ENCODE assay signal across 8 mouse cellular contexts in the genomic region with DNA sequence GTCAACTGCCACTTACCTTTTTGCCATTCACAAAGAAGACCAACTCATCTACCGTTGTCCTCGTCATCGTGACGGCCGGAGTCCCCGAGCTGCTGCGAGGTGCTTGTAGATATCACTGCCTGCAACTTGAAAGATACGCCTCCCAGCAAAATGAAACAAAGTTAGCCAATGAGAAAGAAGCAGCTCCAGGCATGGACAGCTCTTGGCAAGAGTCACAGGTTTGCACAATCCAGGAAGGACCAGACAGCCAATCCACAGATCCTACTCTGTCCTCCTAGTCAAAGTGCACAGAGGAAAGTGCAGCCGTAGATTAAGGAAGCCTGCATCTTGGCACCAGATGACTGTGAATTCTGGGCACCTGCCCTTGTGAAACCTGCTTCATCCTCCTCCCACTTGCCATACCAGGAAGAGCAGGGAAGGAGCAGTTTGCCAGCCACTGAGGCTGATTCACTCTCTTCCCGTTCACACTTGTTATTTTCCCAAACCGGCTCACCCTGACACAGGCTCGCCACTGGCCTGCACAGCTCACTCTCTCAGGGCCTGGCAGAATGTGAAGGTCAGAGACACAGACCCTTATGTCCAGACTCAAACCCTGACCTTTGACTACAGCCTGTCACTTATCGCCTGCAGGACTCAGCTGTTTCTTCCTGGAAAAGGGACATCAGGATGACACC. TPM values are rescaled to one million over a fixed set of nuclear protein-coding genes. Genes with fewer than 3 reads are reported as not detected.
DNase-seq lines count a peak whose midpoint lies in the region; ATAC-seq and TF ChIP-seq lines count a peak whose summit lies in the region.

Xdh (minus strand) TSS at position 135 of the 674 bp plus-strand sequence.

- H3K9ac ChIP-seq in lung, postnatal 0 days (replicated peaks; ENCODE audit: low read depth): peak within 1 kb of the TSS; percentile 32
- no peak within 1 kb of the TSS for H3K9ac ChIP-seq in hindbrain, embryonic 16.5 days (ENCODE audit: low read depth, low read length)

- H3K9me3 ChIP-seq in lung, postnatal 0 days (ENCODE audit: low read length): no peaks in the 10 kb centered on the region
- H3K9me3 ChIP-seq in hindbrain, embryonic 16.5 days (ENCODE audit: control insufficient read depth, low read length): no peaks in the 10 kb centered on the region

- peaks cover 7% of the 10 kb centered on the region; the same call in 1 of the 2 replicates for H3K4me1 ChIP-seq in lung, postnatal 0 days (ENCODE audit: insufficient read depth, low read depth, low read length)
- H3K4me1 ChIP-seq in hindbrain, embryonic 16.5 days (ENCODE audit: control insufficient read depth, insufficient read depth, low read depth, low read length): no peaks in the 10 kb centered on the region

- intact Hi-C loops in heart, postnatal 14 days (cut with DNase I): loop anchor here (2.0 kb wide), 1 partner anchor 65 kb away; no protein-coding TSS in a partner anchor

- peak; percentile 86 for TF ChIP-seq EP300 in lung, postnatal 0 days (IDR thresholded peaks at IDR 0.05)

- no peaks in the 10 kb centered on the region for H3K27me3 ChIP-seq in lung, postnatal 0 days (replicated peaks; ENCODE audit: insufficient read depth, low read length)
- H3K27me3 ChIP-seq in hindbrain, embryonic 16.5 days (replicated peaks; ENCODE audit: control insufficient read depth, insufficient read depth, low read length): no peaks in the 10 kb centered on the region

- no peak for DNase-seq in layer of hippocampus, adult 8-10 months (ENCODE audit: low spot score in 2 of 2)
- no peak for DNase-seq in layer of hippocampus, postnatal 14 days (ENCODE audit: low spot score in 2 of 2)
- peak in 1 of 2 experiments; percentile 40 for DNase-seq in adrenal gland, postnatal 4 days (ENCODE audit: low spot score in 2 of 2)
- peak; percentile 59 to 68 for DNase-seq in heart, postnatal 14 days
- peak; percentile 97 for DNase-seq in lung, postnatal 0 days (ENCODE audit: low spot score)
- DNase-seq in right cerebral cortex, adult 2 months (ENCODE audit: low spot score in 2 of 2): no peak
- DNase-seq in cerebellum, adult 11-12 months: no peak

- H3K27ac ChIP-seq in lung, postnatal 0 days (ENCODE audit: low read length): peak within 1 kb of the TSS; percentile 88
- no peak within 1 kb of the TSS for H3K27ac ChIP-seq in hindbrain, embryonic 16.5 days (ENCODE audit: low read depth, low read length)

- 26% methylated on average over 13 of the region's 13 CpGs for WGBS in lung, postnatal 0 days
- 84% methylated on average over 13 of the region's 13 CpGs for WGBS in hindbrain, embryonic 16.5 days

- H3K4me2 ChIP-seq in lung, postnatal 0 days (replicated peaks; ENCODE audit: low read depth, low read length): peak within 1 kb of the TSS; percentile 50
- H3K4me2 ChIP-seq in hindbrain, embryonic 16.5 days (ENCODE audit: low read length): no peak within 1 kb of the TSS

- H3K4me3 ChIP-seq in lung, postnatal 0 days (ENCODE audit: low read depth, low read length): peak within 1 kb of the TSS; percentile 43
- no peak within 1 kb of the TSS for H3K4me3 ChIP-seq in hindbrain, embryonic 16.5 days (ENCODE audit: low read length)

- peak; percentile 89 for ATAC-seq in lung, postnatal 0 days
- ATAC-seq in hindbrain, embryonic 16.5 days: no peak

- no peaks in the 10 kb centered on the region for H3K36me3 ChIP-seq in lung, postnatal 0 days (ENCODE audit: insufficient read depth, low read length)
- H3K36me3 ChIP-seq in hindbrain, embryonic 16.5 days (ENCODE audit: control insufficient read depth, insufficient read depth, low read length): no peaks in the 10 kb centered on the region

- no peak for TF ChIP-seq CTCF in lung, postnatal 0 days (IDR thresholded peaks at IDR 0.05)

RNA-seq across cellular contexts. Expression of gene Xdh, which starts in this region (rescaled TPM):
- 10 to 100 TPM; 15.7 to 23.8 (median 18.1) TPM for total RNA-seq in layer of hippocampus, adult 8-10 months (2022)
- 1 to 10 TPM; 1.1 to 2.1 TPM for total RNA-seq in layer of hippocampus, postnatal 14 days (2021)
- 10 to 100 TPM; 87.1 to 92.1 TPM for total RNA-seq in adrenal gland, postnatal 4 days (2021)
- total RNA-seq in heart, postnatal 14 days (2021): 10 to 100 TPM; 40.6 to 66.0 TPM
- polyA plus RNA-seq in lung, postnatal 0 days (2015; fragmentation: Nextera tagmentation; extraction: Ambion mirVana): 27.8 and 34.0 TPM in 2 replicates
- 0.28 and 0.30 TPM in 2 replicates for polyA plus RNA-seq in hindbrain, embryonic 16.5 days (2015; fragmentation: Nextera tagmentation; extraction: Ambion mirVana)

Comparison
In these comparisons a context has a peak if more than half of its experiments do, and no peak if none do; other contexts are left out.
1. RNA of gene Xdh (total RNA-seq): 87.1 to 92.1 TPM in adrenal gland, postnatal 4 days, 40.6 to 66.0 TPM in heart, postnatal 14 days and 15.7 to 23.8 TPM in layer of hippocampus, adult 8-10 months; 1.1 to 2.1 TPM in layer of hippocampus, postnatal 14 days; every median in the first group is over 4 times any median in the second.
2. RNA of gene Xdh (polyA plus RNA-seq): 27.8 to 34.0 TPM in lung, postnatal 0 days; 0.28 to 0.30 TPM in hindbrain, embryonic 16.5 days; every median in the first group is over 10 times any median in the second.
3. DNase-seq: peak in heart, postnatal 14 days (2 of 2) and lung, postnatal 0 days (single experiment); none in layer of hippocampus, adult 8-10 months (0 of 2), layer of hippocampus, postnatal 14 days (0 of 2), right cerebral cortex, adult 2 months (0 of 2) and cerebellum, adult 11-12 months (single experiment).